Mouse (Mus musculus) hindbrain, embryonic 13.5 days (tissue): ENCODE data around the gene Ahnak. TPM values are rescaled to one million over a fixed set of nuclear protein-coding genes. Genes with fewer than 3 reads are reported as not detected.
A peak's percentile ranks its signal among the peaks of the same experiment; 100 is the strongest.
"Not testable (repeated sequence)": the region's sequence is repeated elsewhere in the genome, so short reads cannot be mapped to it uniquely, and the experiment has no call there.

Source experiments
- ATAC-seq: fragments of 200-750 bp; cut with Nextera tagmentation; 2 replicates; pipeline ENCODE4 v1.8.0; 2017; ENCODE audit warnings: moderate TSS enrichment; ENCODE audit not compliant: low FRiP score
- H3K27ac ChIP-seq: fragments of 300-500 bp; sonication (generic); 2 replicates; pipeline ENCODE4 v1.5.1; 2015; ENCODE audit warnings: inconsistent platforms, mild to moderate bottlenecking, moderate library complexity
- H3K27me3 ChIP-seq: fragments of 300-500 bp; sonication (generic); 2 replicates; pipeline ENCODE4 v1.6.1; 2015; ENCODE audit warnings: mild to moderate bottlenecking, inconsistent platforms
- H3K36me3 ChIP-seq: fragments of 300-500 bp; sonication (generic); 2 replicates; pipeline ENCODE4 v1.6.1; 2015; ENCODE audit warnings: mild to moderate bottlenecking, inconsistent platforms
- H3K4me1 ChIP-seq: fragments of 300-500 bp; sonication (generic); replicated peaks from 2 replicates; pipeline ENCODE4 v1.6.1; 2015; ENCODE audit warnings: inconsistent platforms
- H3K4me2 ChIP-seq: fragments of 300-500 bp; sonication (generic); 2 replicates; pipeline ENCODE4 v1.6.1; 2015; ENCODE audit warnings: inconsistent platforms, mild to moderate bottlenecking, moderate library complexity
- H3K4me3 ChIP-seq: fragments of 300-500 bp; sonication (generic); 2 replicates; pipeline ENCODE4 v1.5.1; 2015; ENCODE audit warnings: mild to moderate bottlenecking, inconsistent platforms
- H3K9ac ChIP-seq: fragments of 300-500 bp; sonication (generic); 2 replicates; pipeline ENCODE4 v1.6.1; 2015; ENCODE audit warnings: mild to moderate bottlenecking, inconsistent platforms
- H3K9me3 ChIP-seq: fragments of 300-500 bp; sonication (generic); 2 replicates; pipeline ENCODE4 v1.6.1; 2016; ENCODE audit warnings: inconsistent platforms
- WGBS: fragments of 180-500 bp; shearing (Covaris S2); methylation state at CpG from one replicate; pipeline ENCODE4 v1.1.7; 2015; 5-methylcytosine and 5-hydroxymethylcytosine counted together
- polyA plus RNA-seq: library from polyadenylated mRNA; unstranded; fragments of >200 nt; fragmentation: Nextera tagmentation; extraction: Ambion mirVana; gene quantifications from 2 replicates; pipeline ENCODE4 v1.2.1, GENCODE M21; 2015

Gene Ahnak
- polyA plus RNA-seq, 1 experiment from 2014 or later: 6.4 TPM

DNA sequence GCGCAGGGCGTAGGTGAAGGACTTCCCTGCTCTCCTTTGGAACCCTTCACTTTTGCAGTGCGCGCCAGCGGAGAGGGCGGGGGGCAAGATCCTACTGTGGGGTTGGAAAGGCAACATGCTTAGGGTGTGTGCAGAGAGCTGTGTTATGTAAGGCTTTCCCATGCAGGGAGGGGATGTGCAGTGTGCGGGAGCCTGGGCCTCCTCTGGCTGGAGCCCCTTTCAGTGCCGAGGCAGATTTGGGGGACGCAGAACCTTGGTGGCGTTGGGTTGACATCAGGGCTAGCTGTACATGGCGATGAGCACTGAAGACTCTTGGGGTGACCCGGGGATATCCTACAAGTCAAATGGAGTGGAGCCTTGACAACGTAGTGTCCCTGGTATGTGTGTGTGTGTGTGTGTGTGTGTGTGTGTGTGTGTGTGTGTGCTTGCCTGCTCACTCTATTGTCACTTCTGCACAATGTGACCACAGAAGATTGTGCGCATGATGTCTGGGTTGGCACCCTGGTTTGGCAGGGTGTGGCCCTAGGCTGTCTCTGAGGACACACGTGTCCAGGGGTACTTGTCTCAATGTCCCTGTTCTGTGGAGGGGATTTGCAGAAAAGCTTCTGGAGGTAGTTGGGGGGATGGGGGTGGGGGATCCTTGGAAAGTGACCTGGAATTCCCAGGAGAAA lies 1.5 kb downstream of the Ahnak start:
- ATAC-seq: peak; percentile 19; the same call in 1 of the 2 replicates
- Histone ChIP-seq H3K4me2 (peak overlapping the region; percentile 70), H3K27ac (peak overlapping the region; percentile 44; the same call in 1 of the 2 replicates), H3K36me3 (no peaks in the 10 kb centered on the region), H3K9me3 (no peaks in the 10 kb centered on the region), H3K4me1 (peaks cover 41% of the 10 kb centered on the region), H3K27me3 (peaks cover 52% of the 10 kb centered on the region), H3K4me3 (peak overlapping the region; percentile 49), H3K9ac (peak overlapping the region; percentile 66)
- WGBS: 16% methylated on average over 15 of the region's 15 CpGs

DNA sequence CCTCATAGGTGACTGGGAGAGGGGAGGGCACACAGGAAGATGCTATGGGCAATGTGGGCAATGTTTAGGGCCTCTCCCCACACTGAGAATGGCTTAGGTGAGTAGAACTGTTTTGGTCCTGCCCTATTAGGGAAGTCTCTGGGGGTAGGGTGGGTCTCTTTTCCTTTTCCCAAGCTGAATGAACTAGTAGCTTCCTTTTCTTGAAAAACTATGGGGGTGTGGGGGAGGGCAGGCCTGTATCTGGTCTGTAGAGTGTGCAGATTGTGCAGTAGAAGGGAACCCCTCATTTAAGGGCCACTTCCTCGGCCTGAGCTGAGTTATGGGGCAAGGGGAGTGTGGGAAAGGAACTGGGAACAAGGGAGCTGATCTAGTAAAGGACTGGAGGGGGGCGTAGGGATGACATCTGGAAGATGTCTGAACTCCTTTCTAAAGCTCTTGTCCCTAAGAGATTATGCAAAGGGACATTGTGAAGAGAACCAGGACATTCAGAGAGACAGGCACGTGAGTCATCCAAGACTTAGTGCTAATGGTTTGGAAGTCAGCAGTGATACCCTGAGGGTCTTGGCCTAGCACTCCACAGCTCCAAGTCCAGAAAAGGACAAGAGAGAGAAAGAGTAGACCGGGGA lies 2.3 kb downstream of the Ahnak start:
- no peaks in the 10 kb centered on the region for H3K9me3 ChIP-seq
- no peak overlapping the region for H3K9ac ChIP-seq
- H3K27me3 ChIP-seq: peaks cover 52% of the 10 kb centered on the region
- H3K4me2 ChIP-seq: peak overlapping the region; percentile 70
- no peak overlapping the region for H3K4me3 ChIP-seq
- no peak overlapping the region for H3K27ac ChIP-seq
- H3K36me3 ChIP-seq: no peaks in the 10 kb centered on the region
- 80% methylated on average over 4 of the region's 4 CpGs for WGBS
- peaks cover 35% of the 10 kb centered on the region for H3K4me1 ChIP-seq
- no peak for ATAC-seq

DNA sequence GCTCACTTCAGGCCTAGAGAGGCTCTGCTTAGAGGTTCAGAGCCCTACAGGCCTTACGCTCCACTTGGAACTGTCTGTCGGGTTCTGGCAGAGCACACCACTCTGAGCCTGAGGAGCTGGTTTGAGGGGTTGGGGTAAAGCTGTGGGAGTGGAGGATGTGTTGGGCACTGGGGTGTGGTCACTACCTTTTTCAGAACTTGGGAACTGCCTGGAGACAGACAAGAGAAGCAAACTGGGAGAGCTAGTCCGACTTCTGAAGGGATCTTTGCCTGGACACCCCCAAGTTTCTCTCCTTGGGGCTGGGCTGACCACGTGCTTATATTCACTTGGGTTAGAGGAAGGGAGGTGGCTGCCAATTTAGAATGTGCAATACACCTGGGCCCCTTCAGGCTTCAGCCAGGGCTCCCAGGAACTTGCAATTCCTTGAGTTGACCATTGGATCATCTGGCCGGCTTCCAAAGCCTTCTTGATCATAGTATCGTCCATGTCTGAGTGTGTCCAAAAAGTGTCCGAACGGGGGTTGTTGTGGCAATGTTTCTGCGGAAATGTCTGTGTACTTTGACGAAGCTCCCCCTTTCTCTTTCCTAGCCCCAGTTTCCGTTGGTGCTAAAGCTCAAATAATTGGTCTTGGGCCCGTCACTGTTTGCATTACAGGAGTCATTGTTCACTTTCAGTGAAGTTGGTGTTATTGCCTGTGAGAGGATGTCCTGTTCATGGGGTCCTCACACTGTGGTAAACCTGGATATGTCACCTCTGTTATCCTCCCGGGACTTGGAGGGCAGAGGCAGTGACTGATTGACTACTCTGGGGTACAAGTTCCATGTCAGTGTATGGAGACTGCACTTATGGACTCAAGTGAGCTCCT lies 3.0 kb downstream of the Ahnak start:
- ATAC-seq: no peak
- Histone ChIP-seq H3K9me3 (no peaks in the 10 kb centered on the region), H3K9ac (0 out of 2 replicates have a peak overlapping the region, but pooled peaks have one; percentile 24), H3K27ac (no peak overlapping the region), H3K4me2 (0 out of 2 replicates have a peak overlapping the region, but pooled peaks have one; percentile 17), H3K36me3 (no peaks in the 10 kb centered on the region), H3K27me3 (peaks cover 52% of the 10 kb centered on the region), H3K4me1 (peaks cover 35% of the 10 kb centered on the region), H3K4me3 (no peak overlapping the region)
- 89% methylated on average over 13 of the region's 13 CpGs for WGBS

DNA sequence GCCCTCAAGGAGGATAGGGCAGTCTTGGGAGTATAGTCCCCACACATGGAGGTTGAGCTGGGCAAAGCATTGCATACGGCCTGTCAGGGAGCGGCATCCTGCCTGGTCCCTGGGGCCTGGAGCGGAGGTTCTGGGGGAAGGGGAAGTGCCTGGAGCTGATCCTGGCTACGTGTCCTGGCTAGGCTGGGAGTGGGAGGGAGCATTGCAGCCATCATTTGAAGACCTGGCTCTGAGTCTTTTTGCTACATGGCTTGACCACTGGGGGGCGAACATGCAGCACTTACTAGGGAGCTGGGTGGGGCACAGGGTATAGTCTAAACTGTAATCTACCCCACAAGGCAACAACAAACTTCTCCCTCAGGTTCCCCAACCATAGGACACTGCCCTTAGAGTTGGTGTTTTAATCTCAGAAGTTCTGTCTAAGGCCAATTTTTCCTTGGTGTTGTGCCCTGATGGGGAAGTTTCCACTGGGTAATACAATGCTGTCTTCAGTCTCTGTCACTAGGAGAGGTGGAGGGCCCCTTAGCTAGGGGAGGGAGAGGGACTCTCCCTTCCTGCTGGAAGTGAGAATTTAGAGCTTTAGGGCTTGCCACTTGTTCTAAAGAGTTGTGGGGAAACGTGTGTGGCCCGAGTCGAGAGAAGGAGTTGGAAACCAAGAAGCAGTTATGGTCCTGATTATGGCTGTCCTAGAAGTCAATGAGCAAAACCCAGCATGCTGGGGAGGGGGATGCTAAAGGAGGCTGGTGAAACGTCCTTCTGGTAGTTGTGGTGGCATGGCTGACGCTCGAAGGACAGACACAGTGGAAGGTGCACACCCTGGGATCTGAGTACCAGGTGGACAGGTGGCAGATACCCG lies 3.9 kb downstream of the Ahnak start:
- ATAC-seq: 0 out of 2 replicates have a peak, but pooled peaks have one; percentile 16
- Histone ChIP-seq H3K9me3 (no peaks in the 10 kb centered on the region), H3K4me2 (0 out of 2 replicates have a peak overlapping the region, but pooled peaks have one; percentile 17), H3K4me3 (no peak overlapping the region), H3K27ac (no peak overlapping the region), H3K36me3 (no peaks in the 10 kb centered on the region), H3K27me3 (peaks cover 43% of the 10 kb centered on the region), H3K4me1 (peaks cover 37% of the 10 kb centered on the region), H3K9ac (0 out of 2 replicates have a peak overlapping the region, but pooled peaks have one; percentile 24)
- 39% methylated on average over 12 of the region's 12 CpGs for WGBS

DNA sequence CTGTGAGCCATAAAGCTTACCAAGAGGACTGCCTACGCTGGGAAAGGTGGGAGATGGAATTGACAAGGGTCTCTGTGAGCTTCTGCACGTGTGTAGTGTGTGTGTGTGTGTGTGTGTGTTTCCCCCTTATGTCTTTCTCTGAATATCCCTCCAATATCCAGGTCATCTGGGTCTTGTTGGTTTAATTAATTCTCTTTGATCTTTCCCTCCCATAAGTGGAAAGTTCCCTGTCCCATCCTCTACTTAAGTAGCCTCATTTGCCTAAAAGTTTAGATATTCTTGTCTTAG lies 4.5 kb downstream of the Ahnak start:
- H3K9ac ChIP-seq: no peak overlapping the region
- H3K4me1 ChIP-seq: peaks cover 31% of the 10 kb centered on the region
- H3K27ac ChIP-seq: no peak overlapping the region
- H3K4me3 ChIP-seq: no peak overlapping the region
- H3K27me3 ChIP-seq: peaks cover 37% of the 10 kb centered on the region
- H3K36me3 ChIP-seq: no peaks in the 10 kb centered on the region
- no peak for ATAC-seq
- WGBS: 52% methylated on average over 2 of the region's 2 CpGs
- H3K4me2 ChIP-seq: no peak overlapping the region
- H3K9me3 ChIP-seq: no peaks in the 10 kb centered on the region

DNA sequence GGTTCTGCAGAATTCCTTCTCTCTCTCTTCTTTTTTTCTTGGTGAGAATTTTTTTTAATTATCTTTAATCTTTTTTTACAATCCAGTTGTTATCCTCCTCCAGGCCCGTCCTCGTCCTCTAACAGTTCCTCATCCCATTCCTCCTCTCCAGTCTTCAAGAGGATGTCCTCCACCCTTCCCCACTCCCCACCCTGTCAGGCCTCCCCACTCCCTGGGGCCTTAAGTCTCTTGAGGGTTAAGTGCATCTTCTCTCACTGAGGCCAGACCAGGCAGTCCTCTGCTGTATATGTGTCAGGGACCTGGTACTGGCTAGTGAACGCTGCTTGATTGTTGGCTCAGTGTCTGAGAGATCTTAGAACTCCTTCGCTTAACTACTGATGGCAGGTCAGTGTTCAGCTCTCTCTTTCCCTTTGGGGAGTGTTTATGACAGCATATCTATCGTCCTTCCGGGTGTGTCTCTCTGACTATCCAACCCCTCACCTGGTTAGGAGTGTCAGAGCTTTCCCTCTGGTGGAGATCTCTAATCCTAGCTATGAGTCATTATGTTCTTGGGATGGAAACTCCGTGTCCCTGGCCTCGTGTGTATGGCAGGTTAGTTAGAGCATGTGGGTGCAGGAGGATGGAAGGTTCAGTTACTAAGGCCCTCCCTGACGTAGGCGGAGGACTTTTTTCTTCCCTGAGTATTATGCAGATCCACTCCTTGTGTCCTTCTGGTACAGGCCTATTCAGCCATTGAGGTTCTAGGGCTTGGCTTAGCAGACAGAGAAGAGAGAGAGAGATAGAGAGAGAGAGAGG lies 5.9 kb downstream of the Ahnak start:
- H3K27ac ChIP-seq: no peak overlapping the region
- H3K4me1 ChIP-seq: peaks cover 17% of the 10 kb centered on the region
- H3K36me3 ChIP-seq: no peaks in the 10 kb centered on the region
- no peak for ATAC-seq
- no peak overlapping the region for H3K4me2 ChIP-seq
- no peaks in the 10 kb centered on the region for H3K9me3 ChIP-seq
- no peak overlapping the region for H3K4me3 ChIP-seq
- H3K27me3 ChIP-seq: peaks cover 23% of the 10 kb centered on the region
- no peak overlapping the region for H3K9ac ChIP-seq
- 90% methylated on average over 10 of the region's 10 CpGs for WGBS

DNA sequence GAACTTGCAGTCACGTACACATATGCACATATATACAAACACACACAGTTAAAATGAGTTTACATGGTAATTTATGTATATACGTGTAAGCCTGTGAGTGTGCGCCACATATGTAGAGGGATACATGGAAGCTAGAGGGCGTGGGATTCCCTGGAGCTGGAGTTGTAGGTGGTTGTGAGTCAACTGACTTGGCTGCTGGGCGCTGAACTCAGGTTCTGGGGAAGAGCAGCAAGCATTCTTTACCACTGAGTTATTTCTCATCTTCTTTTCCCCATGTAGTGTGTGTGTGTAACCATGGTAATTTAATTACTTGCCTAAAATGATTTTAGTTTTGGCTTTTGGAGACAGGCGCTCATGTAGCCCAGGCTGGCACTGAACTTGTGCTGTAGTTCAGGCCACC lies 7.5 kb downstream of the Ahnak start:
- H3K9me3 ChIP-seq: no peaks in the 10 kb centered on the region
- no peak overlapping the region for H3K27ac ChIP-seq
- no peak for ATAC-seq
- no peak overlapping the region for H3K4me2 ChIP-seq
- H3K27me3 ChIP-seq: peaks cover 7% of the 10 kb centered on the region
- no peaks in the 10 kb centered on the region for H3K36me3 ChIP-seq
- WGBS: 95% methylated on average over 6 of the region's 6 CpGs
- peaks cover 8% of the 10 kb centered on the region; the same call in 1 of the 2 replicates for H3K4me1 ChIP-seq
- H3K9ac ChIP-seq: no peak overlapping the region
- H3K4me3 ChIP-seq: no peak overlapping the region

DNA sequence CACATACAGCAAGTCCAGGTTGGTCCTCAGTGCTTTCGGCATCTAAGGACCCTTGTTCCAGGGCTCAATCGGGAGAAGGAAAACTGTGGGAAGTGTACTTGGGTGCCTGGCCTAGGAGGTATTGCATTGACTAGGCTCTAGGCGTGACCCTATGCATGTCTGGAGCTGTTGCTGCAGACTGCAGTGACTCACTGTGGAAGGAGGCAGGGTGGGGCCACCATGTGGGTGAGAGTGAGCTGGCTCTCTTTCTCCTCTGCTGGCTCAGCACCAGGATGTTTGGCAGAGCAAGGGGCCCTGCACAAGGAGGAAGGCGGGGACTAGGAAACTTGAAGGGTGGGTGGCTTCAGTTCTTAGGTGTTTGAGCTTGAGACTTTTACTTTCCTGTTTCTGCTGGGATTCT lies 8.5 kb downstream of the Ahnak start:
- H3K9me3 ChIP-seq: no peaks in the 10 kb centered on the region
- no peak overlapping the region for H3K4me2 ChIP-seq
- peak overlapping the region; percentile 18; the same call in 1 of the 2 replicates for H3K27ac ChIP-seq
- 0 out of 2 replicates have a peak, but pooled peaks cover 4% of the 10 kb centered on the region for H3K36me3 ChIP-seq
- 75% methylated on average over 4 of the region's 4 CpGs for WGBS
- no peak overlapping the region for H3K9ac ChIP-seq
- peaks cover 7% of the 10 kb centered on the region; the same call in 1 of the 2 replicates for H3K4me1 ChIP-seq
- ATAC-seq: peak; percentile 44; the same call in 1 of the 2 replicates
- no peak overlapping the region for H3K4me3 ChIP-seq
- H3K27me3 ChIP-seq: no peaks in the 10 kb centered on the region

DNA sequence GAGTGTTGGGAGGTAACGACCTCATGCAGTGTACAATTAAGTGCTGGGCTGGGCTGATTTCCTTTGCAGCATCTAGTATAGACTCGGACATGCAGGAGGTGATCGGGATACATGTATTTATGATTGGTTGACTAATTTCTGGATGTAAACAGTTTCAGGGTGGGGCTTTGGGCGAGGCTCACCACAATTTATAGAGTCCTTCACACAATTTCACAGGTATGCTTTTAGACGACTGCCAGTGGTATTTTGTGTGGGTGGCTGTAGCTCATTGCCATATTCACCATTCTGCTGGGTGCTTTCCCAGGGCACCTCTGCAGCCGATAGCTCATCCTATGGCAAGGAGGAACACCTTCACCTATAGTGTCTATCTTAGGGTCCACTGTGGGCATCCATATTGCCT lies 9.5 kb downstream of the Ahnak start:
- 88% methylated on average over 6 of the region's 6 CpGs for WGBS
- 0 out of 2 replicates have a peak, but pooled peaks cover 4% of the 10 kb centered on the region for H3K4me1 ChIP-seq
- no peak overlapping the region for H3K9ac ChIP-seq
- no peak overlapping the region for H3K27ac ChIP-seq
- ATAC-seq: no peak
- H3K27me3 ChIP-seq: no peaks in the 10 kb centered on the region
- no peak overlapping the region for H3K4me3 ChIP-seq
- H3K9me3 ChIP-seq: no peaks in the 10 kb centered on the region
- 0 out of 2 replicates have a peak, but pooled peaks cover 4% of the 10 kb centered on the region for H3K36me3 ChIP-seq
- H3K4me2 ChIP-seq: no peak overlapping the region

DNA sequence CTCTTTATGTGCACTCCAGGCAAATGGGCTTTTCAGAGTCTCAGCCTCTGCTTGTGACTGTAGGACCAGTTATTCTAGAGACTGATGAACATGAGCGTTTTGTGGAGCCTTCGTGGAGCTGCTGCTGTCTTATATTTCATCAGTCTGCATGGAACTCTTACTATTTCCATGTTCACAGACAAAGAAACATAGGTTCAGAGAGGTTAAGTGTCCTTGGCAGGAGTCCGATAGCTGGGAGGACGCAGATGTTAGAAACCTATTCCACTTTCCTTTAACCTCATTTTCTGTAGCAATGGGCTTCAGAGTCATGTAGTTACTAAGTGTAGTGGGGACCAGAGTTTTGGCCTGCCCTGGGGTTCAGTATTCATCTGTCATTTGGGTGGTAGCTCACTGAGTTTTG lies 10.1 kb downstream of the Ahnak start:
- Histone ChIP-seq H3K4me3 (no peak overlapping the region), H3K9me3 (no peaks in the 10 kb centered on the region), H3K27me3 (no peaks in the 10 kb centered on the region), H3K4me1 (0 out of 2 replicates have a peak, but pooled peaks cover 4% of the 10 kb centered on the region), H3K36me3 (0 out of 2 replicates have a peak, but pooled peaks cover 4% of the 10 kb centered on the region), H3K27ac (no peak overlapping the region), H3K4me2 (no peak overlapping the region), H3K9ac (no peak overlapping the region)
- ATAC-seq: no peak
- 98% methylated on average over 4 of the region's 4 CpGs for WGBS

DNA sequence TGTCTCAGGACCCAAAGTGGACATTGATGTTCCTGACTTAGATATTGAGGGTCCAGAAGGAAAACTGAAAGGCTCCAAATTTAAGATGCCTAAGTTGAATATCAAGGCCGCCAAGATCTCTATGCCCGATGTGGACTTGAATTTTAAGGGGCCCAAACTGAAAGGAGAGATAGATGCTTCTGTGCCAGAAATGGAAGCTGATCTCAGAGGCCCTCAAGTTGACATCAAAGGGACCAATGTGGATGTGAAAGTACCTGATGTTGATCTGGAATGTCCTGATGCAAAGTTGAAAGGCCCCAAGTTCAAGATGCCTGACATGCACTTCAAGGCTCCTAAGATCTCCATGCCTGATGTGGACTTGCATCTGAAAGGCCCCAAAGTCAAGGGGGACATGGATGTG lies 17.8 kb downstream of the Ahnak start:
- not testable (repeated sequence) for H3K27me3 ChIP-seq, H3K9ac ChIP-seq, H3K9me3 ChIP-seq, H3K36me3 ChIP-seq, H3K4me2 ChIP-seq, H3K4me3 ChIP-seq, H3K27ac ChIP-seq, ATAC-seq, H3K4me1 ChIP-seq
- WGBS: 93% methylated on average over 2 of the region's 2 CpGs
